Mouse (Mus musculus) frontal cortex, postnatal 36 days (tissue): Measurements from ENCODE around the gene Iqcf5.

Experiments
- DNase-seq, 2 experiments: peaks; one replicate each; pipeline ENCODE4 v3.0.0; 2022; ENCODE audit warnings: low spot score in 2 of 2

Iqcf5 gene

DNA sequence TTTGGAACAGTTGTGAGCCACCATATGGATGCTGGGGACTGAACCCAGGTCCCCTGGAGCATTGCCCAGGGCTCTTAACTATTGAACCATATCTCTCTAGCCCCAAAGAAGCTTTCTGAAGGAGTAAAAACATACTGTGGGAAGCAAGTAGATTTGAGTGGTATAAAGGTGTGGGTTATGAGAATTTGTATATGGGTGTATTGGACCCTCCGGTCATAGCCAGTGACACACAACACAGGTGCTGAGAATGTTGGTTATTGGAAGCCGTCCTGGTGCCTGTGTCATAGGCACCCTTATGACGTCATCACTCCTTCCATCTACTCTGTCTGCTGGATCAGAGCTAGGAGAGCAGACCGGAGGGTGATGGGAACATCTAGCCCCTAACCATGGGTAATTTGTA is at the start of gene Iqcf5:
TSS of gene Iqcf5 (plus strand) at position 301 of the 400 bp plus-strand sequence.
- no peak for DNase-seq

DNA sequence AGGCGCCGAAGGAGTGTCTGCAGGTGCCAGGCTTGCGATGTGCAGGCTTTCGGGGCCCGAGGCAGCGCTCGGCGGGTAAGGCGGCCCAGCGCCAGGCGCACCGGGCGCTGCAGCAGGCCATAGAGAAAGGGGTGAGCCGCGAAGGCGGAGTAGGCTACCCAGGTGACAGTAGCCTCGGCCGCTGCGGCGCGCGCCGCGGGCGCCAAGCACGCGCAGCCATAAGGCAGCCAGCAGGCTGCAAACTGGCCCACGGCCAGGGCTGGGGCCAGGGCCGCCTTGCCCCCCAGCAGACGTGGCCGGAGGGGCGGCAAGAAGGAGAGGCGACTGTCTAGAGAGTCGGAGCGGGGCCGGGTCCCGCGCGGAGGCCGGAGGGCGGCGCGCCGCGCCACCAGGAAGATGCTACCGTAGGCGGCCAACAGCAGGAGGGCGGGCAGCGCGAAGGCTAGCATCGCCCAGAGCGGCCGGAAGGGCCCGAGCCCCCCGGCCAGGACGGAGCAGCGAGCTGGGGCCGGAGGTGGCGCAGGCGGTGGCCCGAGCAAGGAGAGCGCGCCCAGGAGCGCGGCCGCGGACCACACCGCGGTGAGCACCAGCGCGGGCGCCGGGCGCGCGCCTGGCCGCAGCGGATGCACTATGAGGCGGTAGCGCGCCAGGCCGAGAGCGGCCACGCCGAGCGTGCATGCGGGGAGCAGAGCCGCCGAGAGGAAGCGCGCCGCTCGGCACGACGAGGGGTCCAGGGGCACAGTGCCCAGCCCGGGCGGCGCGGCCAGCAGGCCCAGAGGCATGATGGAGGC is 49.4 kb upstream of the Iqcf5 start:
- peak; percentile 71 to 80 for DNase-seq

GRCm38 (mm10) chr9:106465571-106466200 is 48.7 kb upstream of the Iqcf5 start, which contains the start of gene Gpr62:
Gene Gpr62, minus strand, starts transcription at chr9:106465938.
- peak; percentile 57 to 58 for DNase-seq

GRCm38 (mm10) chr9:106466721-106467120 is 47.7 kb upstream of the Iqcf5 start:
- DNase-seq = no peak

- no peak for DNase-seq
Measured at GRCm38 (mm10) chr9:106467746-106468145, 46.6 kb upstream of the Iqcf5 start.

DNA sequence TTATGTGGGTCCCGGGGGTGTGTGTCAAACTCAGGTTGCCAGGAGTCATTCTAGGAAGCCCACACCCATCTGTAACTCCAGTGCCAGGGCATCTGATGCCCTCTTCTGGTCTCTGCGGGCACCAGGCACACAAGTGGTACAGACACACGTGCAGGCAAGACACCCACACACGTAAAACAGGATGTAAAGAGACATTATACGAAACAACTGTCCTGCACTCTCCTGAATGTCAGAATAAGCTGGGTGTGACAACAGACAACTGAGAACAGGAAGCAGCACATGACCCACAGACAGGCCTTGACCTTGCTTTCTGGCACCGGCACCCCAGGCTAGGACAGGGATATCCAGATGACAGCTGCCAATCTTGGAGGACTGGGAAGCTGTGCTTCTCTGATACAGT is 45.1 kb upstream of the Iqcf5 start:
- DNase-seq = no peak

GRCm38 (mm10) chr9:106469776-106470175 is 44.6 kb upstream of the Iqcf5 start:
- no peak for DNase-seq

- DNase-seq = no peak
Measured at GRCm38 (mm10) chr9:106470991-106471750, 43.2 kb upstream of the Iqcf5 start.

DNA sequence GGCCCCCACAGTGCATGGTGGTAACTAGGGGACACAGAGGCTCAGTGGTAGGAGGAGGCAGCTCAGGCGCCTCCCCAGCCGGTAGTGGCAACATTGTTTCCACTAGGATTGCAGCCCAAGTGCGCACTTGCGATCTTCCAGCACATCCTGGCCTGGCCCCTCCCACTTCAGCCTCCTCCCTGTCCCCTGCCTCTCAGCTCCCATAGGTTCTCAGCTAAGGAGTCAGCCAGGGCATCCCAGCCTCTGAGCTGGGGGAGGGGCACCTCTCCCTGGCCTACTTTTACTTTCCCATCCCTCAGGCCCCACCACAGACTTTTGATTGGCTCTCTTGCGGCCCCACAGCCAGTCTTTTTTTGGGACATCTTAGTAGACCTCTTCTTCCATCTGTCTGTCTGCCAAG is 42.5 kb upstream of the Iqcf5 start:
- no peak for DNase-seq

DNA sequence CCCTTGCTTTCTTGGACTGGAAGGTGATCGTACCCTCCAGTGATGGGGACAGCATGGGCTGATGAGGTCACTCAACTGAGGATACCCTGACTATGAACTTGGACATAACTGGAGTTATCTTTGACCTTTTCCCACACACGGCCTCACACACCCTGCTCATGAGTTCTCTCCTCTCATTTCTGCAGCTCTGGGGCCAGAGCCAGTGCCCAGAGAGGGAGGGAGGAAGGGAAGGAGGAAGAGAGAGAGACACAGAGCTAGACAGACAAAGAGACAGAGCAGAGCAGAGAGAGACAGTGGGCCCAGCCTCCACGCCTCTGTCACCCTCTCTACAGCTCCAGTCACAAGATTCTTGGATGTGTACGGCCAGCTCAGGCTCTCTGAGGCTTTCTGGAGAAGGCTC is 42.1 kb upstream of the Iqcf5 start:
- no peak for DNase-seq

DNA sequence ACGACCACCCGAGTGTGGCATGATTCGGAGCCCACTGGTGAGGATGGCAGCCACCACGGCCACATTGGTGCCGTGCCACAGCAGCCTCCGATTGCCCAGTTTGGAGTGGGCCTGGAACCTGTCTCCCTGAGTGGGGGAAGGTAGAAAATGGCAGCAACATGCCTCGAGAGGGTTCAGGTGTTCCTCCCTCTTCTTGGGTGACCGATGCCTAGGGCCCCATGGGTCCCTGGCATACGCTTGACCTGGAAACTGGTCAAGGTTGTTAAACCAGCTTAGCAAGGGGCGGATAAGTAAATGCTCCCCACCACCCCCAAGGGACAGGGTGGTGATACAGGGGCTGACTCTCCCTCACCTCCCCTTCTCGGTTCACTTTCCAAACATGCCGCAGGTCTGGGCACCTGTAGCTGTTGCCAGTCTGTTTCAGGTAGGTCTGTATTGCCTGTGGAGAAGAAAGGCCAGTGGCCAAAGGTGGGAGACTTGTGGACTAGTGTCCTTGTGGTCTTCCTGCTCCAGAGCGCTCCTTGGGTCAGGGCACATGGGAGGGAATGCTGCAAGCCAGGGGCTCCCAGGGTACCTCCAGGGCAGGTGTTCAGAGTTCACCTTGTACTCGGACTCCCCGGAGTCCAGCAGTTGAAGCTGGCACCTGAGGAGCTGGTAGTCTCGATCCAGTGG is 41.2 kb upstream of the Iqcf5 start:
- peak in 1 of 2 experiments; percentile 0 for DNase-seq

DNA sequence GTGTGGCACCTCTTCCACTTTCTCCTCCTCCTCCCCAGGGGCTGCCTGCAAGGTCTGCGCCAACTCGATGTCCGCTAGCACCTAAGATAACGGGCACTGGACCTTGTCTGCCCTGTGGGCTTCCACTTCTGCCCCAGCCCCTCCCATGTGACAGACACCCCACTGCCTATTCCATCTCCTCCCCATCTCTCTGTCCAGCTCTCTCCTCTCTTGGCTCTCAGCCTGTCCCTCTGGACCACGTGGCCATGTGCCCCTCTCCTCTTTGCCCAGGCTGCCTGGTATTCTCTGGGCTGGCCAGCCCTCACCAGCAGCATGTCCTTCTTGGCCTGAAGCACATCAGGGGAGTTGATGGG is 40.6 kb upstream of the Iqcf5 start:
- peak in 1 of 2 experiments; percentile 1 for DNase-seq

GRCm38 (mm10) chr9:106474456-106474855 is 39.9 kb upstream of the Iqcf5 start:
- peak in 1 of 2 experiments; percentile 58 for DNase-seq

DNA sequence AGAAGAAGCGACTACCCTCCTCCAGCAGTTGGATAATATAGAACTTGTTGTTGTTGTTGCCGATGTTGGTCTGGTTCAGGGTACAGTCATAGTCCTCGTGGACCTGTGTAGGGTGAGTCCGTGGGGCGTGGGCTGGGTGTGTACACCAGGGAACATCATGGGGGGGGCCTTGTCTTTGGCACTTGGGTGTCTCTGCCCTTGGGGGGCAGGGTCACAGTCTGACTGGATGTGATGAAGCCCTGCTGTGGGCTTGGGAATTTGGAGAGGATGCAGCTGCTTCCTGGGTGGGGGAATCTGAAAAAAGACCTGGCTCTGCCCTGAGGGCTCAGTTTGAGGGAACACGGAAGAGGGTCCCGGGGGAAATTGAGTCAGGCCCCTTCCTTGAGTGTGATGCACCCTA is 39.3 kb upstream of the Iqcf5 start:
- DNase-seq = peak in 1 of 2 experiments; percentile 1

DNA sequence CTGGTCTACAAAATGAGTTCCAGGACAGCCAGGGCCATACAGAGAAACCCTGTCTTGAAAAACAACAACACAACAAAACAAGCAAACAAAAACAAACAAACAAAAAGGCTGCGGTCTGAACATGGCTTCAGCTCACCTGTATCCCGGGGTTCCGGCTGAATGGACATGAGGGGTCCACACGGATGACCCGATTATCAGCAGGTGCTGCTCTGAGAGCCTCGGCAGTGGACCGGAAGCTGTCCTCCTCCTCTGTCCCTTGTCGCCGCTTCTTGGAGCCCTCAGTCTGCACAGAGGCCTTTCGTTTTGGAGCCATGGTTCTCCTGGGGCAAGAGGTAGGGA is 38.7 kb upstream of the Iqcf5 start, which contains the start of gene Rrp9:
TSS of gene Rrp9 (plus strand) at position 301 of the 339 bp plus-strand sequence.
- peak in 1 of 2 experiments; percentile 3 for DNase-seq

GRCm38 (mm10) chr9:106476002-106476923 is 38.1 kb upstream of the Iqcf5 start:
- peak in 1 of 2 experiments; percentile 25 for DNase-seq

- peak; percentile 100 for DNase-seq
Measured at GRCm38 (mm10) chr9:106476924-106477484, 37.4 kb upstream of the Iqcf5 start, which contains the start of gene Parp3. Gene Parp3, minus strand, starts transcription at chr9:106476949.

DNA sequence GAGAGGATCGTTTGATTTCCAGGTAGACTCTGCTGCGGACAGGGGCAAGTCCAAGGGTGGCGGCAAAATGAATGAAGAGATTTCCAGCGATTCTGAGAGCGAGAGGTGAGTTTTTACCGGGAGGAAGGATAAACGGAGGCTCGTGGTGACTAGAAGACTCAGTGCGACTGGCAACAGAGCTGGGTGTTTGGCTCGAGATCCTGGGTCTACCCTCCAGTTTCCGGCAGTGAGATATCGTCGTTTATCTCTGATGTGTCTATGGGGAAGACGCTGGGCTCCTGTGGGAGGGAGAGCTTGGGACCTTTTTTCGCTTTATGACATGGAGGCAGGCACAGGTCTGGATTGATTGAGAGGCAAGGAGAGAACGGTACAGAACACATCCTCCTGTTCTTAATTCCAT is 36.7 kb upstream of the Iqcf5 start:
- DNase-seq = peak in 1 of 2 experiments; percentile 0

GRCm38 (mm10) chr9:106478101-106478500 is 36.3 kb upstream of the Iqcf5 start:
- DNase-seq = no peak

GRCm38 (mm10) chr9:106480541-106480940 is 33.8 kb upstream of the Iqcf5 start:
- DNase-seq = no peak
